Mouse (Mus musculus): Measurements from ENCODE around the gene Gigyf1. TPM values are rescaled to one million over a fixed set of nuclear protein-coding genes. Genes with fewer than 3 reads are reported as not detected.

The Gigyf1 gene
- polyA plus RNA-seq, 1 experiment from 2014 or later = 11.9 TPM

GRCm38 (mm10) chr5:137491559-137491958 lies 26.8 kb upstream of the Gigyf1 start:
- WGBS = 35% methylated on average over 4 of the region's 4 CpGs
- Histone ChIP-seq H3K4me1 (ENCODE audit: insufficient read depth, low read length) (peaks cover 5% of the 10 kb centered on the region; the same call in 1 of the 2 replicates), H3K4me3 (ENCODE audit: low read length) (no peak overlapping the region), H3K9ac (replicated peaks; ENCODE audit: low read length) (no peak overlapping the region; the same call in 1 of the 2 replicates), H3K4me2 (replicated peaks; ENCODE audit: low read depth, low read length) (no peak overlapping the region), H3K27ac (ENCODE audit: low read length) (no peak overlapping the region), H3K36me3 (ENCODE audit: insufficient read depth, low read length) (no peaks in the 10 kb centered on the region), H3K9me3 (ENCODE audit: low read length) (no peaks in the 10 kb centered on the region), H3K27me3 (ENCODE audit: insufficient read depth, low read length) (peaks cover 2% of the 10 kb centered on the region; the same call in 1 of the 2 replicates)
- peak; percentile 54; the same call in 1 of the 2 replicates for ATAC-seq (ENCODE audit: low FRiP score, low TSS enrichment)

GRCm38 (mm10) chr5:137493831-137494230 lies 24.5 kb upstream of the Gigyf1 start:
- no peaks in the 10 kb centered on the region for H3K36me3 ChIP-seq (ENCODE audit: insufficient read depth, low read length)
- H3K4me2 ChIP-seq (replicated peaks; ENCODE audit: low read depth, low read length) = no peak overlapping the region
- no peak overlapping the region for H3K4me3 ChIP-seq (ENCODE audit: low read length)
- no peak for ATAC-seq (ENCODE audit: low FRiP score, low TSS enrichment)
- no peak overlapping the region for H3K9ac ChIP-seq (replicated peaks; ENCODE audit: low read length)
- no peak overlapping the region for H3K27ac ChIP-seq (ENCODE audit: low read length)
- H3K27me3 ChIP-seq (ENCODE audit: insufficient read depth, low read length) = no peaks in the 10 kb centered on the region
- WGBS = 50% methylated on average over 13 of the region's 13 CpGs
- H3K4me1 ChIP-seq (ENCODE audit: insufficient read depth, low read length) = peaks cover 5% of the 10 kb centered on the region; the same call in 1 of the 2 replicates
- no peaks in the 10 kb centered on the region for H3K9me3 ChIP-seq (ENCODE audit: low read length)

DNA sequence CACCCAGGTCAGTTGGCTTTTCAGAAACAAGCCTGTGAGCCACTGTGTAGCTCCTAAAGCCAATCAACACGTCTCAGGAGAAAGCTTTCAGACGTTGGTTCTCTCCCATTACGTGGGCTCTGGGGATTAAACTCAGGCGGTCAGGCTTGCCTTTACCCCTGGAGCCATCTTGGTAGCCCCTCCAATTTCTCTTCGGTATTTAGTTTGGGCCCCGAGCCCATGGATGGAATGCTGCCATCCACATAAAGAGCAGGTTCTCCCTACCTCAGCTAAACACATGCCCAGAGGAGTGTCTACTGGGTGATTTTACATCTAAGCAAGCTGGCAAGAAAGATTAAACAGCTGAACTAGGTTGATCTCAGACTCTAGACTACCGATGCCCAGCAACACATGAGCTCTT lies 18.2 kb upstream of the Gigyf1 start:
- peaks cover 18% of the 10 kb centered on the region for H3K4me1 ChIP-seq (ENCODE audit: insufficient read depth, low read length)
- 91% methylated on average over 7 of the region's 7 CpGs for WGBS
- ATAC-seq (ENCODE audit: low FRiP score, low TSS enrichment) = no peak
- H3K4me3 ChIP-seq (ENCODE audit: low read length) = no peak overlapping the region
- H3K9ac ChIP-seq (replicated peaks; ENCODE audit: low read length) = no peak overlapping the region
- H3K27ac ChIP-seq (ENCODE audit: low read length) = no peak overlapping the region
- H3K36me3 ChIP-seq (ENCODE audit: insufficient read depth, low read length) = peaks cover 8% of the 10 kb centered on the region; the same call in 1 of the 2 replicates
- H3K9me3 ChIP-seq (ENCODE audit: low read length) = no peaks in the 10 kb centered on the region
- no peak overlapping the region for H3K4me2 ChIP-seq (replicated peaks; ENCODE audit: low read depth, low read length)
- no peaks in the 10 kb centered on the region for H3K27me3 ChIP-seq (ENCODE audit: insufficient read depth, low read length)

DNA sequence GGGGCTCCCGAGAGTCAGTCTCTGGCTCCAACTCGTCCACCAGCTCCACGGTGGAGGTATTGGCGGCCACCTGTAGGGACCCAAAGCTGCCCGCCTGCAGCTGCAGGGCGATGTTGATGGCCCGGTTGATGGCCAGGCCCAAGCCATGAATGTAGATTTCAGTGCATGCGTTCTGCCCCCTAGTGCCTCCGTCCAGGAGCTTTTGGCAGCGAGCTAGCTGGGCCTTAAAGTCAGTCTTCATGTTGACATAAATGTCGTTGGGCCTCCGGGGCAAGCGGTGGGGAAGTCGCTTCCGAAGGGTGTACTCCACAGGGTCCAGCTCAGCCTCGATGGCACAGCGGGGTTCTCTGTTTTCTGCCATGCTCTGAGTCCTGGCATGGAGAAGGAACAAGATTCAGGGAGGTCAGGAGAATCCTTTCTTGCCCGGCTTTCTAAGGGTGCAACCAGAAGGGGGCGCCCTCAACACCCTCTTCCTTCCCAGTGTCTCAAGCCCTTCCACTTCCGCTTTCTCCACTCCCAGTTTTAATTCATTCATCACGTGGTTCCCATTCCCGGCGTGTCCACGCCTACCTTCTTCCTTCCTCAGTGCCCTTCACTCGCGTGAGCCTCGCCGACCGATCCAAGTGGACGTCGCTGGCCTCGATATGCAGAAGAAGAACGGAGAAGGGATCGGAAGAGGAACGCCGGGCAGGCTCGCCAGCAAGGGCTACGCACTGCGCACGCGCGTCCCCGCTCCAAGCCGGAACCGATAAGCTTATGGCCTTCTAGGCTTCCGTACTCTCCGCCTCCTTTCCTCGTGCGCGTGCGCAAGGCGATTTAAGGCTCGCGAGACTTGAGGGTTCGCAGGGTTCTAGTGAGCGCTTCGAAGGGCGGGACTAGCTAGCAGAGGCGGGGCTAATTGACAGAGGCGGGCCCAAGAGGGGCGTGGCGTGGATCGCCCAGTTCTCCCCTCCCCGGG lies 16.4 kb upstream of the Gigyf1 start, which contains the start of gene Pop7:
TSS of gene Pop7 (minus strand) at position 810 of the 958 bp plus-strand sequence.
- WGBS = under 1% methylated on average over 64 of the region's 64 CpGs
- Histone ChIP-seq H3K4me1 (ENCODE audit: insufficient read depth, low read length) (peaks cover 18% of the 10 kb centered on the region), H3K9me3 (ENCODE audit: low read length) (no peaks in the 10 kb centered on the region), H3K27ac (ENCODE audit: low read length) (peak within 1 kb of the TSS; percentile 99), H3K4me2 (replicated peaks; ENCODE audit: low read depth, low read length) (peak within 1 kb of the TSS; percentile 70), H3K9ac (replicated peaks; ENCODE audit: low read length) (peak within 1 kb of the TSS; percentile 90), H3K27me3 (ENCODE audit: insufficient read depth, low read length) (no peaks in the 10 kb centered on the region), H3K36me3 (ENCODE audit: insufficient read depth, low read length) (peaks cover 8% of the 10 kb centered on the region; the same call in 1 of the 2 replicates), H3K4me3 (ENCODE audit: low read length) (peak within 1 kb of the TSS; percentile 79)
- peak; percentile 94 for ATAC-seq (ENCODE audit: low FRiP score, low TSS enrichment)

DNA sequence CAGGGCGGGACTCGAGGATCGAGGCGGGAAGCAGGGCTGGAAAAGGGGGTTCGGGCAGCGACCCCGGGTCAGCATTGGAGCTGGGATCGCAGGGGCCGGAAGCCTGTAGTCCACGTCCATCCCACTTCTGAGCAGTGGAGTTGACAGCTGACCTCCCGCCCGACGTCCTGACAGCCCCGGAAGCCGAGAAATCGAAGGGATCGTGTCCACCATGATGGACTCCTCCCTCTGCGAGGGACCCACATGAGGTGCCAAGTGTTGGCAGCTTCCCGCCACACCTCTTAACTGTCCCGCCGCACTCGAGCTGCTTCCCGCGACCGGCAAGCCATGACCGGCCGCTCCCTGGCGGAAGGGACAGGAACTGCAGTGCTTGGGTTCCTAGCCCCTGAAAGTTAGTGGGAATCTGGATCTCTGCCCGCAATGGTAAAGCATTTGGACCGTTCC lies 15.7 kb upstream of the Gigyf1 start:
- peak; percentile 92 for ATAC-seq (ENCODE audit: low FRiP score, low TSS enrichment)
- H3K9ac ChIP-seq (replicated peaks; ENCODE audit: low read length) = peak overlapping the region; percentile 60
- H3K4me2 ChIP-seq (replicated peaks; ENCODE audit: low read depth, low read length) = peak overlapping the region; percentile 60
- H3K27me3 ChIP-seq (ENCODE audit: insufficient read depth, low read length) = no peaks in the 10 kb centered on the region
- peak overlapping the region; percentile 99 for H3K27ac ChIP-seq (ENCODE audit: low read length)
- WGBS = 0% methylated on average over 28 of the region's 30 CpGs
- H3K4me3 ChIP-seq (ENCODE audit: low read length) = peak overlapping the region; percentile 79
- peaks cover 18% of the 10 kb centered on the region for H3K4me1 ChIP-seq (ENCODE audit: insufficient read depth, low read length)
- peaks cover 8% of the 10 kb centered on the region; the same call in 1 of the 2 replicates for H3K36me3 ChIP-seq (ENCODE audit: insufficient read depth, low read length)
- H3K9me3 ChIP-seq (ENCODE audit: low read length) = no peaks in the 10 kb centered on the region

- WGBS = 76% methylated on average over 6 of the region's 6 CpGs
- no peak overlapping the region for H3K9ac ChIP-seq (replicated peaks; ENCODE audit: low read length)
- no peak for ATAC-seq (ENCODE audit: low FRiP score, low TSS enrichment)
Measured at GRCm38 (mm10) chr5:137504041-137504440, 14.3 kb upstream of the Gigyf1 start.

DNA sequence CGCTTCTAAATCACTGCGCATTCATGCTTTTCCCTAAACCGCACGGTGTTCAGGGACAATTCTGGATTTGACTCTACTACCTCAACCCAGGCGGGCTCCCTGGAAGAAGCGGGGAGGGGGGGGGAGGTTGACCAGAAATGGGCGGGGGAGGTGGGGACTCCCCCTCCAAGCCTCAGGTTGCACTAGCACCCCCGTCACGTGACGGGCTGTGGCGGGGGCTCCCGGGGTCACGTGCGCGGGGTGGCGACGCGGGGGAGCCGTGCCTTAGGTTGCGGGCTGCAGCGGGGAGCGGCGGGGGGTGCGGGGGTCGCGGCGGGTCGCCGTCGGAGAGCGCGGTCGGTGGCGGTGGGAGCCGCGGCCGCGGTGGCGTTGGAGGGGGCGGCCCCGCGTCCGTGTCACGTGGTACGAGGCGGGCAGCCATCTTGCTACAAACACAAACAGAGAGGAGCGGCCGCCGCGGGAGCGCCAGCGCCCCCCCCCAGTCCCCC lies 8.3 kb upstream of the Gigyf1 start:
- peak overlapping the region; percentile 96 for H3K4me3 ChIP-seq (ENCODE audit: low read length)
- peak; percentile 70 for ATAC-seq (ENCODE audit: low FRiP score, low TSS enrichment)
- peak overlapping the region; percentile 79 for H3K27ac ChIP-seq (ENCODE audit: low read length)
- H3K4me1 ChIP-seq (ENCODE audit: insufficient read depth, low read length) = peaks cover 29% of the 10 kb centered on the region
- H3K27me3 ChIP-seq (ENCODE audit: insufficient read depth, low read length) = no peaks in the 10 kb centered on the region
- peak overlapping the region; percentile 99 for H3K9ac ChIP-seq (replicated peaks; ENCODE audit: low read length)
- H3K4me2 ChIP-seq (replicated peaks; ENCODE audit: low read depth, low read length) = peak overlapping the region; percentile 89
- H3K36me3 ChIP-seq (ENCODE audit: insufficient read depth, low read length) = no peaks in the 10 kb centered on the region
- H3K9me3 ChIP-seq (ENCODE audit: low read length) = no peaks in the 10 kb centered on the region
- 2% methylated on average over 32 of the region's 52 CpGs for WGBS

More at GRCm38 (mm10) chr5:137504041-137504440, 14.3 kb upstream of the Gigyf1 start:
- no peaks in the 10 kb centered on the region for H3K27me3 ChIP-seq (ENCODE audit: insufficient read depth, low read length)
- H3K4me1 ChIP-seq (ENCODE audit: insufficient read depth, low read length) = peaks cover 18% of the 10 kb centered on the region
- no peak overlapping the region for H3K4me2 ChIP-seq (replicated peaks; ENCODE audit: low read depth, low read length)
- H3K36me3 ChIP-seq (ENCODE audit: insufficient read depth, low read length) = peaks cover 8% of the 10 kb centered on the region; the same call in 1 of the 2 replicates
- no peak overlapping the region for H3K27ac ChIP-seq (ENCODE audit: low read length)
- H3K4me3 ChIP-seq (ENCODE audit: low read length) = no peak overlapping the region
- H3K9me3 ChIP-seq (ENCODE audit: low read length) = no peaks in the 10 kb centered on the region

DNA sequence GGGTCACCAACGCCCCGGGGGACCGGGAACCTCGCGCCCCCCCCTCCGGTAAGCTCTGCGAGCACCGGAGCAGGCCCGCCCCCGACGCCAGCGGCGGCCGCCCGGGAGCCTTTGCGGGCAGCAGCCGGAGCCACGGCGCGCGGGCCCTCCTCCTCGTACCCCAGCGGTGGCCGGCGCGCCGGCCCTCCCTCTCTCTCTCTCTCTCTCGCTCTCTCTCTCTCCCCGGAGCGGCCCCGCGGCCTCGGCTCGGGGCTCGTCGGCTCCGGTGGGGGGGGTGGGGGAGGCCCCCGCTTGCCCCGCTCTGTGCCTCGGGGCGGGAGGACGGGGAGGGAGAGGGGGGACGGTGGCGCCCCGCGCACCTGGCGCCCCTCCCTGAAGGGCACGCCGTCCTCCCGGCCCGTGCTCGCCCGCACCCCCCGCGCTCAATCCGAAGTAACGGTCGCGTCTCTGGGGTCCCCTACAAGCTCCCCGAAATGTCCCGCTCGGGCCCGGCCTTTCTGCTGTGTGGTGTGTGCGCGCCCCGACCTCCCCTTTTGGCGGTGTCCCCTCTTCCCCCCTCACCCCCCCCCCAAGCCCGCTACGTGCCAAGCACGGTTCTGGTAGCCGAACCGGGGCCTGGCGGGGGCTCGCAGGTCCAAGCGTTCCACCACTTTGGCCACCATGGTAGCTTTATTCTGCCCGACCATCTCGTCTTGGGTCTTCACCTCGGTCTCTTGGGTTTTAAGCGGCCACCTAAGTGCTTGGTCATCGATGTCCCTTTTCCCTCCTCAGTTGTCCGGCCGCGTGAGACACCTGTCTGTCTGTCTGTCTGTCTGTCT lies 7.6 kb upstream of the Gigyf1 start:
- Histone ChIP-seq H3K4me3 (ENCODE audit: low read length) (peak overlapping the region; percentile 96), H3K4me2 (replicated peaks; ENCODE audit: low read depth, low read length) (peak overlapping the region; percentile 89), H3K27me3 (ENCODE audit: insufficient read depth, low read length) (no peaks in the 10 kb centered on the region), H3K9me3 (ENCODE audit: low read length) (no peaks in the 10 kb centered on the region), H3K9ac (replicated peaks; ENCODE audit: low read length) (peak overlapping the region; percentile 99), H3K27ac (ENCODE audit: low read length) (peak overlapping the region; percentile 79), H3K4me1 (ENCODE audit: insufficient read depth, low read length) (peaks cover 35% of the 10 kb centered on the region), H3K36me3 (ENCODE audit: insufficient read depth, low read length) (no peaks in the 10 kb centered on the region)
- no peak; the same call in 1 of the 2 replicates for ATAC-seq (ENCODE audit: low FRiP score, low TSS enrichment)
- under 1% methylated on average over 62 of the region's 83 CpGs for WGBS

- H3K36me3 ChIP-seq (ENCODE audit: insufficient read depth, low read length) = no peaks in the 10 kb centered on the region
- peaks cover 38% of the 10 kb centered on the region for H3K4me1 ChIP-seq (ENCODE audit: insufficient read depth, low read length)
- H3K4me2 ChIP-seq (replicated peaks; ENCODE audit: low read depth, low read length) = peak overlapping the region; percentile 89
- no peak overlapping the region; the same call in 1 of the 2 replicates for H3K27ac ChIP-seq (ENCODE audit: low read length)
- no peak for ATAC-seq (ENCODE audit: low FRiP score, low TSS enrichment)
- peak overlapping the region; percentile 99 for H3K9ac ChIP-seq (replicated peaks; ENCODE audit: low read length)
- H3K4me3 ChIP-seq (ENCODE audit: low read length) = peak overlapping the region; percentile 96
- H3K9me3 ChIP-seq (ENCODE audit: low read length) = no peaks in the 10 kb centered on the region
- no peaks in the 10 kb centered on the region for H3K27me3 ChIP-seq (ENCODE audit: insufficient read depth, low read length)
- 41% methylated on average over 3 of the region's 3 CpGs for WGBS
Measured at GRCm38 (mm10) chr5:137511706-137512105, 6.6 kb upstream of the Gigyf1 start.
